Mouse (Mus musculus): Measurements from ENCODE around the gene Defb20. TPM values are rescaled to one million over a fixed set of nuclear protein-coding genes. Genes with fewer than 3 reads are reported as not detected.

Gene Defb20
- total RNA-seq, 4 experiments from 2014 or later = not detected

- DNase-seq = no peak
These were observed 23.5 kb downstream of the Defb20 start for GRCm38 (mm10) chr2:152500204-152500862.

GRCm38 (mm10) chr2:152500863-152501229 is 24.0 kb downstream of the Defb20 start:
- DNase-seq = no peak

DNA sequence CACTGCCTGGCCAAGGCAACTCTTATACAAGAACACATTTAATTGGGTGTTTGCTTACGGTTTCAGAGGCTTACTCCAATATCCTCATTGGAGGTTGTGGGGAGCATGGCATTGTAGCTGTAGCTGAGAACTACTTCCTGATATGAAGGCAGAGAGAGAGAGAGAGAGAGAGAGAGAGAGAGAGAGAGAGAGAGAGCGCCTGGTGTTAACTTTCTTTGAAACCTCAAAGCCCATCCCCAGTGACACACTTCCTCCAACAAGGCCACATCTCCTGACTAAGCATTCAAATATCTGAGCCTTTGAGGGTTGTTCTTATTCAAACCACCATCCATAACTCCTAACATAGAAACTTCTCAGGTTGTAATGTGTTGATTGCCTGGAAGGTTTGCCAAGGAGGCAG is 27.1 kb downstream of the Defb20 start:
- no peak for DNase-seq

DNA sequence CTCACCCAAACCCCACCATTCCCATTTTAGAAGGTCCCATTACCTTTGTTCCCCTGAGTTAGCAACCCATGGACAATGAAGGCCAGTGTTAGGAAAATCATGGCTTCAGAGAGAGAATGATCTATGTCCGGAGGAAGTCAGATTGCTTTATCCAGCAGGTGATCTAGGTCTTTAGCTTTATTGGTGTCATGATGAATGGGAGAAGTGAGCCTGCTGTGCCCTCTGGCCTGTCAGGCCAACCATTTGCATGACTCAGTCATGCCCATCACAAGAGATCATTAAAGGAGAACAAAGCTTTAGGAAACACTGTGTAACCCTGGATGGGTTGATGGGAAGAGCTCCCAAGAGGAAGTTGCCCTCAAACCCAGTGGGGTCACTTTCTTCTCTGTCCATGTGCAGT is 34.7 kb downstream of the Defb20 start, which contains the start of gene Defb26:
Gene Defb26, minus strand, starts transcription at position 101 of the 400 bp plus-strand sequence.
- DNase-seq = no peak

GRCm38 (mm10) chr2:152516084-152516483 is 39.2 kb downstream of the Defb20 start:
- DNase-seq = no peak

DNA sequence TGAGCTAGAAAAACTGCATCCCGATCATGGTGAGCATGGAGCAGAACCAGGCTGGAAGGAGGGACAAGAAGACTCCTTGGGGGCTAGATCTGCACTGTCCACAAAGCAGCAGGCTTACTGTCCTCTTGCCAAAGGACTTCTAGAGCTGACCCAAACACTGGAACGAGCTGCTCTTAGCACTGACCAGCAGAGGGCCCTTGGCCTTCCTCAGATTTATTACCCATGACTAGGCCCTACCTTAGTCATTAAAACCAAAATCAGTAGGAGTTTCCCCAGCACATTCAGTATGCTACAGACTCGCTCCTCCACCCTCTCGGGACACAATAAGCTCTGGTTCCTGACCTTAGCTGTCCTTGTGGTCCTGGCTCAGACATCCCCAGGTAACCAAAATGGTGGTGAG is 41.1 kb downstream of the Defb20 start, which contains the start of gene Defb28:
Gene Defb28, plus strand, starts transcription at position 275 of the 400 bp plus-strand sequence.
- peak; percentile 33 for DNase-seq

Other genes starting within 250 kb of the Defb20 start
- 100 to 1,000 TPM; 143 to 157 (median 143) TPM for gene Tbc1d20, start 183.2 kb upstream of the Defb20 start, total RNA-seq (2022)
- 100 to 1,000 TPM; 120 to 169 (median 145) TPM for gene Rbck1, start 144.4 kb upstream of the Defb20 start, total RNA-seq (2022)
- gene Trib3, start 133.0 kb upstream of the Defb20 start, total RNA-seq (2022) = 10 to 100 TPM in 2 of 4 experiments, 1 to 10 TPM in 2; 2.8 to 11.3 (median 6.9) TPM
- 10 to 100 TPM in 1 of 4 experiments, 1 to 10 TPM in 3; 5.3 to 11.3 (median 8.1) TPM for gene Nrsn2, start 100.4 kb upstream of the Defb20 start, total RNA-seq (2022)
- 10 to 100 TPM in 3 of 4 experiments, 1 to 10 TPM in 1; 9.9 to 16.8 (median 12.6) TPM for gene Sox12, start 79.0 kb upstream of the Defb20 start, total RNA-seq (2022)
- 10 to 100 TPM in 1 of 4 experiments, 1 to 10 TPM in 3; 7.9 to 11.2 (median 9.2) TPM for gene Zcchc3, start 62.0 kb upstream of the Defb20 start, total RNA-seq (2022)
- gene 6820408C15Rik, start 61.5 kb upstream of the Defb20 start, total RNA-seq (2022) = under 1 TPM; 0.32 to 0.51 (median 0.42) TPM
- gene Defb23, start 12.4 kb upstream of the Defb20 start, total RNA-seq (2022) = not detected
- not detected for gene Defb22, start 13.1 kb downstream of the Defb20 start, total RNA-seq (2022)
- gene Defb26, start 34.6 kb downstream of the Defb20 start, total RNA-seq (2022) = not detected
- not detected for gene Defb28, start 41.2 kb downstream of the Defb20 start, total RNA-seq (2022)
- gene Defb29, start 63.0 kb downstream of the Defb20 start, total RNA-seq (2022) = not detected
- gene Gm17416, start 92.3 kb downstream of the Defb20 start, total RNA-seq (2022) = not detected
- not detected for gene Defb21, start 95.7 kb downstream of the Defb20 start, total RNA-seq (2022)
- gene Defb19, start 103.2 kb downstream of the Defb20 start, total RNA-seq (2022) = not detected
- gene Defb45, start 122.3 kb downstream of the Defb20 start, total RNA-seq (2022) = not detected
- 1 to 10 TPM in 1 of 4 experiments, under 1 TPM in 1, not detected in 2; 0.86 to 1.5 TPM for gene Defb36, start 127.3 kb downstream of the Defb20 start, total RNA-seq (2022)
- 1 to 10 TPM in 2 of 4 experiments, not detected in 2; 1.9 to 2.2 TPM for gene Defb25, start 146.0 kb downstream of the Defb20 start, total RNA-seq (2022)
- gene Rem1, start 149.9 kb downstream of the Defb20 start, total RNA-seq (2022) = 10 to 100 TPM in 3 of 4 experiments, 1 to 10 TPM in 1; 9.0 to 20.8 (median 14.6) TPM
- 100 to 1,000 TPM; 162 to 222 (median 201) TPM for gene H13, start 192.4 kb downstream of the Defb20 start, total RNA-seq (2022)
- 10 to 100 TPM; 28.1 to 32.3 (median 29.7) TPM for gene Mcts2, start 210.0 kb downstream of the Defb20 start, total RNA-seq (2022)